Mouse (Mus musculus) stomach, postnatal 0 days (tissue): ENCODE data around the gene 1700001C02Rik.

ENCODE experiments used
- CTCF ChIP-seq: IDR thresholded peaks from 2 replicates; pipeline ENCODE4 v1.5.1; 2016; ENCODE audit warnings: antibody characterized with exemption, low read depth, mild to moderate bottlenecking, moderate library complexity
- EP300 ChIP-seq: optimal IDR thresholded peaks from 2 replicates; pipeline ENCODE3; 2016; ENCODE audit warnings: antibody characterized with exemption

DNA sequence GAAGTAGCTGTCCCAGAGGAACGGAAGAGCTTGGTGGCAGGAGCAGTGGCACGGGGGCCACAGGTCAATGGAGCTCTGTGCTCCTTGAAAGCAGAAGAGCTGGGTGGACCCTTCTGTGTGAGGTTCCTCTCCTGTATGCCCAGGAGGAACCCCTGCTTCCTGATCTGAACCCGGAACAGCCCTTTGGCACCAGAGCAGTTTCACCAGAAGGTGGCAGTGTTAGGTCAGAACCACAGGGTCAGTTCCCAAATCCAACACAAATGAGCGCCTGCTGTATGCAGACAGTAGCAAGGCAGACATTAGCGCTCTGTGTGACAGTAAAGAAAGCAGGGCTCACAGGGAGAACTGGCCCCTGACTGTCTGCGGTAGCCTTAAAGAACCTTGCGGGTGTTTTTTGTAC, 50.5 kb downstream of the 1700001C02Rik start:
- TF ChIP-seq EP300 (no peak), CTCF (peak; percentile 87)
